Mouse (Mus musculus) liver, postnatal 0 days (tissue): ENCODE measurements around the gene Cdc14a.

Source experiments
- CTCF ChIP-seq: sonication (generic); IDR thresholded peaks from 2 replicates; pipeline ENCODE4 v1.5.1; 2016; ENCODE audit warnings: antibody characterized with exemption, low read depth
- EP300 ChIP-seq: IDR thresholded peaks from 2 replicates; pipeline ENCODE4 v1.6.1; 2016; ENCODE audit warnings: antibody characterized with exemption, low read depth, mild to moderate bottlenecking

- TF ChIP-seq CTCF: no peak
- no peak for TF ChIP-seq EP300
These were observed 10.9 kb upstream of the Cdc14a start for GRCm38 (mm10) chr3:116434757-116435156.
